Mouse (Mus musculus) kidney, embryonic 16.5 days (tissue): ENCODE measurements around the gene Smndc1. TPM values are rescaled to one million over a fixed set of nuclear protein-coding genes. Genes with fewer than 3 reads are reported as not detected.

Source experiments
- ATAC-seq: fragments of 200-750 bp; cut with Nextera tagmentation; 2 replicates; pipeline ENCODE4 v1.8.0; 2017; ENCODE audit warnings: moderate TSS enrichment; ENCODE audit not compliant: low FRiP score, low TSS enrichment
- H3K27ac ChIP-seq: fragments of 300-500 bp; sonication (generic); 2 replicates; pipeline ENCODE4 v1.5.1; 2014; ENCODE audit warnings: low read length
- H3K27me3 ChIP-seq: fragments of 300-500 bp; sonication (generic); 2 replicates; pipeline ENCODE4 v1.6.1; 2014; ENCODE audit warnings: low read length, control low read depth, mixed read lengths; ENCODE audit not compliant: insufficient read depth
- H3K36me3 ChIP-seq: fragments of 300-500 bp; sonication (generic); 2 replicates; pipeline ENCODE4 v1.6.1; 2014; ENCODE audit warnings: low read length, control low read depth, mixed read lengths; ENCODE audit not compliant: insufficient read depth
- H3K4me1 ChIP-seq: fragments of 300-500 bp; sonication (generic); 2 replicates; pipeline ENCODE4 v1.6.1; 2014; ENCODE audit warnings: low read length, control low read depth, mixed read lengths; ENCODE audit not compliant: insufficient read depth
- H3K4me2 ChIP-seq: fragments of 300-500 bp; sonication (generic); replicated peaks from 2 replicates; pipeline ENCODE4 v1.6.1; 2014; ENCODE audit warnings: low read depth, low read length
- H3K4me3 ChIP-seq: fragments of 300-500 bp; sonication (generic); 2 replicates; pipeline ENCODE4 v1.5.1; 2014; ENCODE audit warnings: mild to moderate bottlenecking, low read length
- H3K9ac ChIP-seq: fragments of 300-500 bp; sonication (generic); replicated peaks from 2 replicates; pipeline ENCODE4 v1.6.1; 2014; ENCODE audit warnings: low read length
- H3K9me3 ChIP-seq: fragments of 300-500 bp; sonication (generic); 2 replicates; pipeline ENCODE4 v1.6.1; 2016; ENCODE audit warnings: low read length, control low read depth
- WGBS: fragments of 180-500 bp; shearing (Covaris S2); extraction: QIAGEN DNeasy Blood & Tissue Kit; methylation state at CpG from one replicate; pipeline ENCODE4 v1.1.7; 2014; 5-methylcytosine and 5-hydroxymethylcytosine counted together
- polyA plus RNA-seq: library from polyadenylated mRNA; unstranded; fragments of >200 nt; fragmentation: Nextera tagmentation; extraction: Ambion mirVana; gene quantifications from 2 replicates; pipeline ENCODE4 v1.2.1, GENCODE M21; 2015

The Smndc1 gene
- 39.1 and 40.1 TPM in 2 replicates for polyA plus RNA-seq

DNA sequence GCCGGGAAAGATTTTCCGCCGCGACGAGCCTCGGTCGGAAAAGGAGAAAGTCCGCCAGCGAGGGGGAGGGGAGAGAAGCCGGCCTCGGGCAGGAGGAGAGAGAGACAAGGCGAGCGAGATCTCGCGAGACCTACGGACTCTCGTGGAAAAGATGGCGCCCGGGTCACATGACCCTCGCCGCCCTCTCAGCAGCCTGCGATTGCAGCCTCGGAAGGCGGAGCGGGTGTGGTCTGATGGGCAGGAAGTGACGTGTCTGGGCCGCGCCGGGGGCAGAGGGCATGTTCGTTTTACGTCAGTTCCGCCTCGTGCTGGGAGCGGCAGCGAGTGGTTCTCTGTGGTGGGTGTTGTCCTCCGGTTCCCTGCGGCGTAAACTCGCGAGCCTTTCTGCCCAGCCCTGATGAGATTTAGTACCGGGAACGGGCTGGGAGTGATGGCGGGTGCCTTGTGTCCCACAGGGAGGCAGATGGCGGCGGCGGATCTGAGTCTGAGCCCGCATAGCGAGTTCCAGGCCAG is at the start of gene Smndc1:
Smndc1 (minus strand) TSS at position 84 of the 513 bp plus-strand sequence.
- Histone ChIP-seq H3K4me2 (peak within 1 kb of the TSS; percentile 77), H3K27me3 (no peaks in the 10 kb centered on the region), H3K9ac (peak within 1 kb of the TSS; percentile 100), H3K36me3 (peaks cover 21% of the 10 kb centered on the region), H3K27ac (peak within 1 kb of the TSS; percentile 99), H3K4me3 (peak within 1 kb of the TSS; percentile 85), H3K4me1 (peaks cover 29% of the 10 kb centered on the region), H3K9me3 (no peaks in the 10 kb centered on the region)
- peak; percentile 98 for ATAC-seq
- 0% methylated on average over 47 of the region's 48 CpGs for WGBS

DNA sequence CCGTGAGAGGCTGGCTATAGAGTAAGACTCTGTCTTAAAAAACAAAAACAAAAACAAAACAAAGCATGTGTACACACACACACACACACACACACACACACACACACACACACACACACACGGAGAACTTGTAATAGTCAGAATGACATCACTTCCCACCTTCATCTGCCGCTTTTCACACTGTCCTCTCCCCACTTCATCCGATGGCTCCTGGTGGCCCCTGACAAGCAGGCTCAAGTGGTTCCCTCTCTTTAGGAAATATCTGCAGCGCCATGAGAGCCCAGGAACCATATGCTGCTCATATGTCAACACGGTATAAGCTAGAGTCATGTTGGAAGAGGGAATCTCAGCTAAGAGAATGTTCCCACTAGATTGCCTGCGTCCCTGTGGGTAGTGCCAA is 49.0 kb upstream of the Smndc1 start:
- no peak overlapping the region for H3K4me2 ChIP-seq
- no peaks in the 10 kb centered on the region for H3K27me3 ChIP-seq
- no peak for ATAC-seq
- H3K4me3 ChIP-seq: no peak overlapping the region
- H3K27ac ChIP-seq: no peak overlapping the region
- no peaks in the 10 kb centered on the region for H3K36me3 ChIP-seq
- H3K9ac ChIP-seq: no peak overlapping the region
- H3K9me3 ChIP-seq: no peaks in the 10 kb centered on the region
- 84% methylated on average over 7 of the region's 7 CpGs for WGBS
- peaks cover 32% of the 10 kb centered on the region for H3K4me1 ChIP-seq

DNA sequence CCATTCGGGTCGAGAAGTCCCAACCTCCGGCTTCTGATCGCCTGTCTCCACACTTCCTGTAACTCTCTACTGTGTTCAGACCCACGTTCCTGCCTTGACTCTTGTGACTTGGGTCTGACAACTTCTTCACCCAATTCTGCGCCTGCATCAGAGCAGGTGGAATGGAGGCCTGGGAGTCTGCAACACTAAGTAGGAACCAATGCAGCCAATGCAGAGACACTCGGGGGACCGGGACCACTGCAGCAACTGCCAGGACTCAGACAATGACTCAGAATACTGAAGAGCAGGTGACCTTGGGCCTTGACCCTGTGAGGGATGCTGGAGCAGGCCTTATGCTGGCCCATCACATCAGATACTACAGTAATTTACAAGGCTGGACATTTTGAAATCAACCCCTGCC is 47.6 kb upstream of the Smndc1 start:
- Histone ChIP-seq H3K9ac (no peak overlapping the region), H3K27ac (peak overlapping the region; percentile 65), H3K27me3 (no peaks in the 10 kb centered on the region), H3K9me3 (no peaks in the 10 kb centered on the region), H3K4me1 (peaks cover 22% of the 10 kb centered on the region), H3K4me3 (no peak overlapping the region), H3K4me2 (no peak overlapping the region), H3K36me3 (no peaks in the 10 kb centered on the region)
- ATAC-seq: 0 out of 2 replicates have a peak, but pooled peaks have one; percentile 2
- 61% methylated on average over 8 of the region's 8 CpGs for WGBS

DNA sequence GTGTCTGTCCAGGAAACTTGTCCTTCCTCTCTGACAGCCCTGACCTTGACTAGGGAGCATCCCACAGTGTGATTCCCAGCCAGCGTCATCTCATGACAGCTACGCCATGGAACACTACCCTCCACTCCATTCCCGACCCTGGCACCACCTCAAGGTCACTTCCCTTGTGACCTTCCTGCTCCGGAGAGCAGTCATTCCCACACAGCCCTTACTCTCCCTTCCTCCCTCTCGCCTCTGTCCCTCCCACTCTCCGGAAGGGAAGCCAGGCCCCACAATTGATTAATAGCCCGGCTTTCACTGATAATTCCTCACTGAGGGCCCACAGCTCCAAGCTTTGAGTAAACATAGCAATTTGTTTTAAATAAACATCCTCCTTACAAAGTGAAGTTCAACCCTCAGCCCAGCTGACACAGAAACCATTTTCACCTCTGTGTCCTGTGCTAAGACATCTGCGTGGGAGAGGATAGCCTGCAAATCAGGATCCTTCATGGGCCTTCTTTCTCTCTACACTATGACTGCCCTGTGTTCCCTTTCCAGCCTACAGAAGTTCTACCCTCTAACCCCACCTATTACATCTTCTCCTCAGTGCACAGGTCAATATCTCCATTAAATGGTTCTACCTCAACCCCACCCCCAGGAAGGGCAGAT is 47.1 kb upstream of the Smndc1 start:
- WGBS: 11% methylated on average over 8 of the region's 8 CpGs
- H3K27me3 ChIP-seq: no peaks in the 10 kb centered on the region
- H3K9ac ChIP-seq: no peak overlapping the region
- no peaks in the 10 kb centered on the region for H3K36me3 ChIP-seq
- peak overlapping the region; percentile 65 for H3K27ac ChIP-seq
- peaks cover 19% of the 10 kb centered on the region for H3K4me1 ChIP-seq
- no peak overlapping the region for H3K4me3 ChIP-seq
- H3K4me2 ChIP-seq: peak overlapping the region; percentile 3; the same call in 1 of the 2 replicates
- no peaks in the 10 kb centered on the region for H3K9me3 ChIP-seq
- peak; percentile 87 for ATAC-seq

DNA sequence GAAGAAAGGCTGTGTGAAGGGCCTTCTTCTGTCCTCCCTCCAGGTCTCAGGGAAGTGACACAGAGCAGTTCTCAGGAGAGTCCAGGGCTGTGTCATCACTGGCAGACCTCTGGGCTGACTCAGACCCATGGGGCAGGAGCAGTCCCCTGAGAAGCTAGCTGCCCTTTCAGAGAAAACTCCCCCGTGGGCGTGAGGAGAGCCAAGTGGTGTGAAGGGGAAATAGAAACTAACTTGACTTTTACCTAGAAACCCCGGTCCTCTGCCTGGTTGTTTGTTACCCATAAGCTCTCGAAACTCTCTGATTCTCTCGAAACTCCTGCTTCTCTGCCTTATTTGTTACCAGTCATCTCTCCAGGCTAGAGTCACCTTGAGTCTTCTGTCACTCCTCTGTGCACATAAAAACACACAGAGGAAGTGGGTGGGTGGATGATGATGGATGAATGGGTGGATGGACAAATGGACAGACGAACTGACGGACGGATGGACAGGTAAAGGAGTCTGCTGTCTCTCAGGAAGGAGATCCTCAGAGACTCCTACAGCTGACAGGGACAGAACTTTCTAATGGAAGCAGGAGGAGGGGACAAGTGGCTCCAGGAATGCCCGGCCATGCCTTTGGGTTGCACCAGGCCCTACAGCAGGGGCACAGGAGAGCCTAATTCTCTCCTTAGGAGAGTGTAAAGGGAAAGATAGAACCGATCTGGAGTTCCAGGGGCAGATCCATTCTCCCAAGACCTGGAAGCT is 43.7 kb upstream of the Smndc1 start:
- Histone ChIP-seq H3K4me1 (peaks cover 19% of the 10 kb centered on the region), H3K9me3 (no peaks in the 10 kb centered on the region), H3K9ac (no peak overlapping the region), H3K4me3 (no peak overlapping the region), H3K36me3 (no peaks in the 10 kb centered on the region), H3K27me3 (0 out of 2 replicates have a peak, but pooled peaks cover 3% of the 10 kb centered on the region), H3K27ac (no peak overlapping the region), H3K4me2 (no peak overlapping the region)
- ATAC-seq: no peak
- WGBS: 76% methylated on average over 10 of the region's 10 CpGs

DNA sequence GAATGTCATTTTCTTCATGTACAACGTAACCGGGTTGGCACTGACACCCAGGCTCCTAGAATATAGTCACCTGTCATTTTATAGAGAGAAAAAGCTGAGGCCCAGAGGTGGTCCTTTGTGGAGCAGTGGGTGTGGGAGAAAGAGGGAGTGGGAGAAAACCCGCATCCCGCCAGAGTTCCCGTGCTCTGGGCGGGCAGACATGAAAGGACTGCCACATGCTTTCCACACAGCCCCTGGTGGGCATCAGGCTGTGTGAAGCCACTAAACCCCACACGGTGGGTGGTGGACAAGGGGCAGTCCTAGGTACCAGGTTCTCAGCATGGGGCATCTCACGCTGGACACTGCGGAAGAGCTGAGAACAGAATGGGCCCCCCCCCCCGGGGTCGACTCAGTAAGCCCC is 40.6 kb upstream of the Smndc1 start:
- 90% methylated on average over 11 of the region's 11 CpGs for WGBS

DNA sequence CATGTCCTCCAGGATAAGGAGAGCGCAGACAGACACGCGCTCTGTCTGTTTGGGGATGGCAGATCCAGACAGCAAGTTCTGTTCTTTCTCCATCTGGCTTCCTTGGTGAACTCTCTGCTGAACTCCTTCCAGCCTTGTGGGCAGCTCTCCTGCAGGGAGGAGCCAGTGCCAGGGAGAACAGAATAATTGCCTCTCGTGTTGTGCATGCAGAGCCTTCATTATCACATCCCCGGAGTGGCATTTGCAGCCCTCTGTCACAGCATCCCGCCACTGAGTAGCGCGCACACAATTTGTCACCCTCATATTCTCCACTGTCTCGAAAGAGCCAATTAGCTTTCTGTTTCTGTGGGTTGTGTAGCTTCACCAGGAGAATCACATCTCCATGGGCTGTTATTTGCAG is 40.0 kb upstream of the Smndc1 start:
- H3K4me3 ChIP-seq: no peak overlapping the region
- H3K4me1 ChIP-seq: peaks cover 10% of the 10 kb centered on the region; the same call in 1 of the 2 replicates
- 0 out of 2 replicates have a peak, but pooled peaks cover 3% of the 10 kb centered on the region for H3K27me3 ChIP-seq
- no peak overlapping the region for H3K9ac ChIP-seq
- 77% methylated on average over 9 of the region's 9 CpGs for WGBS
- H3K27ac ChIP-seq: no peak overlapping the region
- no peaks in the 10 kb centered on the region for H3K36me3 ChIP-seq
- ATAC-seq: no peak
- H3K9me3 ChIP-seq: no peaks in the 10 kb centered on the region
- H3K4me2 ChIP-seq: no peak overlapping the region

More for the DNA sequence above, 40.6 kb upstream of the Smndc1 start:
- Histone ChIP-seq H3K9ac (no peak overlapping the region), H3K4me3 (no peak overlapping the region), H3K36me3 (no peaks in the 10 kb centered on the region), H3K4me1 (peaks cover 10% of the 10 kb centered on the region; the same call in 1 of the 2 replicates), H3K27ac (no peak overlapping the region), H3K27me3 (0 out of 2 replicates have a peak, but pooled peaks cover 3% of the 10 kb centered on the region), H3K4me2 (no peak overlapping the region), H3K9me3 (no peaks in the 10 kb centered on the region)
- ATAC-seq: no peak

DNA sequence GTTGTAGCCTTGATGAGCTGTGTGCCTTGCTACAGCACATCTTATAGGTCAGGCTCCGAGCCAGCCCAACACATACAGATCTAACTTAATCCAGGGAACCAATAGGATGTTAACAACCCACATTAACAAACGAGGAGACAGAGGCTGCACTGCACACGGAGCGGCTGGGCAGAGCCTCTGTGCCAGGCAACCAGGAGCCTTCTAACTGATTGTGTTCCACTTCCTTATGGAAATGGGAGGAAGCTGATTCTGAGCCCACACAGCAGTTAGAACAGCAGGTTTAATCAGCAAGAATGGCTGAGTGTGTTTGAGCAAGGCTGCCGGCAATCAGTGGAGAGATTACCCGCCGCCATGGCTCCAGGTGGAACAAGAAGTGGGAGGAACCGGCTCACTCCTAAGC is 37.4 kb upstream of the Smndc1 start:
- H3K36me3 ChIP-seq: no peaks in the 10 kb centered on the region
- no peak overlapping the region for H3K4me3 ChIP-seq
- no peak for ATAC-seq
- peaks cover 29% of the 10 kb centered on the region for H3K4me1 ChIP-seq
- H3K4me2 ChIP-seq: no peak overlapping the region
- H3K9me3 ChIP-seq: no peaks in the 10 kb centered on the region
- WGBS: 47% methylated on average over 8 of the region's 8 CpGs
- H3K27ac ChIP-seq: no peak overlapping the region
- 0 out of 2 replicates have a peak, but pooled peaks cover 3% of the 10 kb centered on the region for H3K27me3 ChIP-seq
- H3K9ac ChIP-seq: no peak overlapping the region

DNA sequence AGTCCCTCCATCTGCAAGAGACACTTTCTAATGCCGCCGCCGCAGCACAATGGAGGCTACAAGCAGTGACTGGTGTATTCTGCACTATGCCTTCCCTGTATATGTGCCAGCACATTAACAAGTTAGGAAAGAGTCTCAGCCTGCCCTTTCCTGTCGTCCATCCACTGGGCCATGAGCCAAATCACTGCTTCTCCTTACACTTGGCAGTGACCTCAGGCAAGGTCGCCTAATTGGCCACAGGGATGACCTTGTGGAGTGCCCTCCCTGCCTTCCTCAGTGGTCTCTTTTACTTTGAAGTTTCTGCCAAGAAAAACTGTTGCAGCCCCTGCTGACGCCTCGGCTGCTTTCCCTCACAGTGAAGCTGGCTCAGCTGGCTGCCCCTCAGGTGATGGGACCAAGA is 37.0 kb upstream of the Smndc1 start:
- 50% methylated on average over 7 of the region's 7 CpGs for WGBS
- Histone ChIP-seq H3K27me3 (0 out of 2 replicates have a peak, but pooled peaks cover 3% of the 10 kb centered on the region), H3K4me1 (peaks cover 33% of the 10 kb centered on the region), H3K4me2 (no peak overlapping the region), H3K4me3 (no peak overlapping the region), H3K9me3 (no peaks in the 10 kb centered on the region), H3K36me3 (no peaks in the 10 kb centered on the region), H3K9ac (no peak overlapping the region), H3K27ac (no peak overlapping the region)
- ATAC-seq: no peak
